ENCODE assay signal across 8 mouse cellular contexts in genomic region chr17:79919566-79920350, GRCm38 (mm10). TPM values are rescaled to one million over a fixed set of nuclear protein-coding genes. Genes with fewer than 3 reads are reported as not detected.
A peak's percentile ranks its signal among the peaks of the same experiment; 100 is the strongest.
DNase-seq lines count a peak whose midpoint lies in the region; ATAC-seq and TF ChIP-seq lines count a peak whose summit lies in the region.

No protein-coding gene starts in this region.

- H3K27ac ChIP-seq in embryonic facial prominence, embryonic 14.5 days (replicated peaks; ENCODE audit: low read depth, low read length) = no peak overlapping the region
- no peak overlapping the region for H3K27ac ChIP-seq in embryonic facial prominence, embryonic 10.5 days (replicated peaks)
- H3K27ac ChIP-seq in gastrocnemius, adult 2 months = peak overlapping the region; percentile 38; the same call in 1 of the 2 replicates
- H3K27ac ChIP-seq in kidney, embryonic 15.5 days = no peak overlapping the region

- no peak for TF ChIP-seq CTCF in gastrocnemius, adult 2 months (IDR thresholded peaks at IDR 0.05)

- intact Hi-C loops in gastrocnemius, adult 2 months (cut with DNase I) = no loop called here

- H3K36me3 ChIP-seq in embryonic facial prominence, embryonic 14.5 days (ENCODE audit: control insufficient read depth, insufficient read depth, low read length) = no peaks in the 10 kb centered on the region
- H3K36me3 ChIP-seq in embryonic facial prominence, embryonic 10.5 days (replicated peaks) = no peaks in the 10 kb centered on the region
- no peaks in the 10 kb centered on the region for H3K36me3 ChIP-seq in kidney, embryonic 15.5 days

- no peak overlapping the region for H3K4me3 ChIP-seq in embryonic facial prominence, embryonic 14.5 days (ENCODE audit: low read depth, low read length)
- no peak overlapping the region for H3K4me3 ChIP-seq in embryonic facial prominence, embryonic 10.5 days
- H3K4me3 ChIP-seq in gastrocnemius, adult 2 months = no peak overlapping the region; the same call in 1 of the 2 replicates
- no peak overlapping the region for H3K4me3 ChIP-seq in kidney, embryonic 15.5 days (replicated peaks)

- H3K4me2 ChIP-seq in embryonic facial prominence, embryonic 14.5 days (ENCODE audit: low read depth, low read length) = no peak overlapping the region
- H3K4me2 ChIP-seq in kidney, embryonic 15.5 days = no peak overlapping the region

- no peaks in the 10 kb centered on the region for H3K9me3 ChIP-seq in embryonic facial prominence, embryonic 14.5 days (ENCODE audit: control insufficient read depth, low read length)
- no peaks in the 10 kb centered on the region for H3K9me3 ChIP-seq in embryonic facial prominence, embryonic 10.5 days
- no peaks in the 10 kb centered on the region for H3K9me3 ChIP-seq in kidney, embryonic 15.5 days (replicated peaks)

- no peak overlapping the region for H3K9ac ChIP-seq in embryonic facial prominence, embryonic 14.5 days (ENCODE audit: low read depth, low read length)
- H3K9ac ChIP-seq in kidney, embryonic 15.5 days = no peak overlapping the region

- 0 out of 2 replicates have a peak, but pooled peaks cover 4% of the 10 kb centered on the region for H3K27me3 ChIP-seq in embryonic facial prominence, embryonic 14.5 days (replicated peaks; ENCODE audit: control insufficient read depth, insufficient read depth, low read length)
- 0 out of 2 replicates have a peak, but pooled peaks cover 3% of the 10 kb centered on the region for H3K27me3 ChIP-seq in embryonic facial prominence, embryonic 10.5 days (replicated peaks; ENCODE audit: low read depth, poor library complexity, severe bottlenecking)
- peaks cover 6% of the 10 kb centered on the region; the same call in 1 of the 2 replicates for H3K27me3 ChIP-seq in kidney, embryonic 15.5 days

- WGBS in embryonic facial prominence, embryonic 14.5 days = 48% methylated on average over 15 of the region's 15 CpGs
- 70% methylated on average over 15 of the region's 15 CpGs for WGBS in embryonic facial prominence, embryonic 10.5 days
- 42% methylated on average over 15 of the region's 15 CpGs for WGBS in kidney, embryonic 15.5 days

- no peaks in the 10 kb centered on the region for H3K4me1 ChIP-seq in embryonic facial prominence, embryonic 14.5 days (ENCODE audit: control insufficient read depth, insufficient read depth, low read length)
- H3K4me1 ChIP-seq in embryonic facial prominence, embryonic 10.5 days = peaks cover 8% of the 10 kb centered on the region; the same call in 1 of the 2 replicates
- H3K4me1 ChIP-seq in kidney, embryonic 15.5 days = peaks cover 8% of the 10 kb centered on the region; the same call in 1 of the 2 replicates

- peak; percentile 58 for DNase-seq in embryonic facial prominence, embryonic 14.5 days (ENCODE audit: low spot score)
- no peak for DNase-seq in embryonic facial prominence, embryonic 10.5 days (ENCODE audit: low spot score)
- DNase-seq in Muller cell, postnatal 12 days (ENCODE audit: inconsistent ontology term) = peak; percentile 28
- DNase-seq in gastrocnemius, adult 2 months = peak; percentile 71
- DNase-seq in embryo, embryonic 11 days = no peak
- no peak for DNase-seq in right cerebral cortex, postnatal 25 days

- no peak for ATAC-seq in embryonic facial prominence, embryonic 14.5 days (ENCODE audit: low read depth)
- peak; percentile 71; the same call in 1 of the 2 replicates for ATAC-seq in kidney, embryonic 15.5 days (replicated peaks; ENCODE audit: low FRiP score)
- ATAC-seq in megakaryocyte, adult 5-6 weeks (ENCODE audit: poor library complexity, severe bottlenecking) = 0 out of 2 replicates have a peak, but pooled peaks have one; percentile 20

RNA-seq across cellular contexts. Expression of gene Atl2, which starts 23.8 kb away (rescaled TPM):
- 29.7 and 31.7 TPM in 2 replicates for polyA plus RNA-seq in embryonic facial prominence, embryonic 14.5 days (2014; fragmentation: Nextera tagmentation; extraction: Ambion mirVana)
- 37.5 and 38.1 TPM in 2 replicates for polyA plus RNA-seq in embryonic facial prominence, embryonic 10.5 days (2016; fragmentation: Nextera tagmentation; extraction: Ambion mirVana)
- 100 to 1,000 TPM; 119 to 137 TPM for total RNA-seq in gastrocnemius, adult 2 months (2021)
- 38.5 and 39.6 TPM in 2 replicates for polyA plus RNA-seq in kidney, embryonic 15.5 days (2015; fragmentation: Nextera tagmentation; extraction: Ambion mirVana)
- total RNA-seq in megakaryocyte, adult 5-6 weeks (2015) = 36.8 and 38.4 TPM in 2 replicates
- 39.2 and 40.5 TPM in 2 replicates for total RNA-seq in megakaryocyte, adult 5-6 weeks (2017)

Comparison
In these comparisons a context has a peak if more than half of its experiments do, and no peak if none do; other contexts are left out.
1. DNase-seq: peak in embryonic facial prominence, embryonic 14.5 days (single experiment), Muller cell, postnatal 12 days (single experiment) and gastrocnemius, adult 2 months (single experiment); none in embryonic facial prominence, embryonic 10.5 days (single experiment), embryo, embryonic 11 days (single experiment) and right cerebral cortex, postnatal 25 days (single experiment).